Mouse (Mus musculus) liver, postnatal 0 days (tissue): ENCODE measurements around the gene Tnrc18. TPM values are rescaled to one million over a fixed set of nuclear protein-coding genes. Genes with fewer than 3 reads are reported as not detected.

Experiments used
- ATAC-seq: fragments of 200-750 bp; cut with Nextera tagmentation; 2 replicates; pipeline ENCODE4 v1.8.0; 2017; ENCODE audit warnings: mild to moderate bottlenecking, moderate library complexity
- DNase-seq: peaks from one replicate; pipeline ENCODE4 v3.0.0-alpha.2; 2016
- H3K27ac ChIP-seq: fragments of 300-500 bp; sonication (generic); 2 replicates; pipeline ENCODE4 v1.5.1; 2014; ENCODE audit warnings: antibody characterized with exemption, moderate library complexity, mild to moderate bottlenecking, low read depth
- H3K27me3 ChIP-seq: fragments of 300-500 bp; sonication (generic); 2 replicates; pipeline ENCODE4 v1.6.1; 2014; ENCODE audit warnings: low read length, control low read depth, mixed read lengths; ENCODE audit not compliant: insufficient read depth
- H3K36me3 ChIP-seq: fragments of 300-500 bp; sonication (generic); replicated peaks from 2 replicates; pipeline ENCODE4 v1.6.1; 2014; ENCODE audit warnings: mild to moderate bottlenecking, control low read depth, low read length, moderate library complexity, mixed read lengths; ENCODE audit not compliant: insufficient read depth
- H3K4me1 ChIP-seq: fragments of 300-500 bp; sonication (generic); 2 replicates; pipeline ENCODE4 v1.6.1; 2014; ENCODE audit warnings: antibody characterized with exemption, mild to moderate bottlenecking, control low read depth; ENCODE audit not compliant: insufficient read depth
- H3K4me2 ChIP-seq: fragments of 300-500 bp; sonication (generic); 2 replicates; pipeline ENCODE4 v1.6.1; 2014; ENCODE audit warnings: low read depth, mild to moderate bottlenecking, low read length, moderate library complexity, mixed read lengths
- H3K4me3 ChIP-seq: fragments of 300-500 bp; sonication (generic); 2 replicates; pipeline ENCODE4 v1.5.1; 2014; ENCODE audit warnings: low read depth, low read length
- H3K9ac ChIP-seq: fragments of 300-500 bp; sonication (generic); replicated peaks from 2 replicates; pipeline ENCODE4 v1.6.1; 2014; ENCODE audit warnings: mild to moderate bottlenecking, moderate library complexity
- H3K9me3 ChIP-seq: fragments of 300-500 bp; sonication (generic); 2 replicates; pipeline ENCODE4 v1.6.1; 2016; ENCODE audit warnings: mild to moderate bottlenecking, control low read depth, low read length, mixed read lengths
- CTCF ChIP-seq: sonication (generic); IDR thresholded peaks from 2 replicates; pipeline ENCODE4 v1.5.1; 2016; ENCODE audit warnings: antibody characterized with exemption, low read depth
- EP300 ChIP-seq: IDR thresholded peaks from 2 replicates; pipeline ENCODE4 v1.6.1; 2016; ENCODE audit warnings: antibody characterized with exemption, low read depth, mild to moderate bottlenecking
- WGBS: fragments of 180-500 bp; shearing (Covaris S2); extraction: QIAGEN DNeasy Blood & Tissue Kit; methylation state at CpG from one replicate; pipeline ENCODE4 v1.1.7; 2014; ENCODE audit not compliant: insufficient replicate concordance; 5-methylcytosine and 5-hydroxymethylcytosine counted together
- polyA plus RNA-seq: library from polyadenylated mRNA; unstranded; fragments of >200 nt; fragmentation: Nextera tagmentation; extraction: Ambion mirVana; gene quantifications from 2 replicates; pipeline ENCODE4 v1.2.1, GENCODE M21; 2015

Tnrc18 gene
- polyA plus RNA-seq, 1 experiment from 2014 or later: 4.0 TPM

DNA sequence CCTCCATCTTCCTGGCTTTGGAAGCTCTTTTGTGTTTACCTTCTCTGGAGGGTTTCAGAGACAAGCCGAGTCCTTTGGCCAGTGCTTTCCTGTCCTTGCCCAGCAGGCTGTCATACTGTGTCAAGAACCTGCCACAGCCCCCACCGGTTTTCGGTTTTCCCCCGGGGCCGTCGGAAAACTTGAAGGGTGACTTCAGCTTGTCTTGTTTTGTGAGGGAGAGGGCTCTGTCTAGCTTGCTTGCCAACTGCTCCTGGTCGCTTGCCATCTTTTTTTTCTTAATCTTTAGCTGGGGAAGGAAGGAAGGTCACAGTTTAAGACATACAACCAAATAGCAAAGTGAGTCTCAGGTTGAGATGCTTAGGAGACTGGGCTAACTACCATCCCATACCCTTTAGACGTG lies 57.7 kb downstream of the Tnrc18 start:
- Histone ChIP-seq H3K27ac (no peak overlapping the region), H3K4me2 (no peak overlapping the region), H3K9me3 (no peaks in the 10 kb centered on the region), H3K27me3 (no peaks in the 10 kb centered on the region), H3K4me1 (no peaks in the 10 kb centered on the region), H3K4me3 (no peak overlapping the region), H3K9ac (no peak overlapping the region), H3K36me3 (peaks cover 75% of the 10 kb centered on the region)
- 89% methylated on average over 8 of the region's 8 CpGs for WGBS
- no peak for DNase-seq
- no peak for ATAC-seq
- TF ChIP-seq CTCF (no peak), EP300 (no peak)

DNA sequence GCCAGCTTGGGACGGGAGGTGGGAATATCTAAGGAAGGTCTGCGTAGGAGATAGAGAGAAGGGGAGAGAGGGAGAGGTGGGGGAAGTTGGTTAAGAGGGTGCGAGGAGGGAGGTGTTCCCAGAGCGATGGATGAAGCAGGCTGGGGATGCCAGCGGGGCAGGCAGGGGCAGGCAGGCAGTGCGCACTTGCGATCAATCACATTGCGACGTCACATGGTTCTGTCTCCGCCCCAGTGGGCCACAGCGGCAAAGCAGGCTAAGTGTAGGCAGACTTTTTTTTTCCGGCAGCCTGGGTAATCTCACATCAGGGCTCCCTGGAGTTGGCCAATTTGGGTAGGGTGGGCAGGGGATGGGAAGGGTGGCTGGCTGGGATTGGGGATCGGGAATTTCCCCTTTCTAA lies 65.2 kb downstream of the Tnrc18 start:
- ATAC-seq: no peak
- DNase-seq: no peak

GRCm38 (mm10) chr5:142750173-142750572 lies 67.3 kb downstream of the Tnrc18 start:
- no peak overlapping the region for H3K27ac ChIP-seq
- no peaks in the 10 kb centered on the region for H3K4me1 ChIP-seq
- peaks cover 46% of the 10 kb centered on the region for H3K36me3 ChIP-seq
- DNase-seq (no peak), ATAC-seq (no peak)
- H3K4me2 ChIP-seq: no peak overlapping the region
- H3K4me3 ChIP-seq: no peak overlapping the region
- H3K9me3 ChIP-seq: no peaks in the 10 kb centered on the region
- TF ChIP-seq EP300 (no peak), CTCF (no peak)
- no peak overlapping the region for H3K9ac ChIP-seq
- 81% methylated on average over 11 of the region's 11 CpGs for WGBS
- H3K27me3 ChIP-seq: no peaks in the 10 kb centered on the region

More for the DNA sequence above, 65.2 kb downstream of the Tnrc18 start:
- Histone ChIP-seq H3K9ac (no peak overlapping the region), H3K27ac (no peak overlapping the region), H3K36me3 (peaks cover 55% of the 10 kb centered on the region), H3K27me3 (no peaks in the 10 kb centered on the region), H3K4me2 (no peak overlapping the region), H3K4me1 (no peaks in the 10 kb centered on the region), H3K4me3 (no peak overlapping the region), H3K9me3 (no peaks in the 10 kb centered on the region)
- WGBS: 82% methylated on average over 13 of the region's 13 CpGs
- no peak for TF ChIP-seq CTCF
- no peak for TF ChIP-seq EP300

- no peak for TF ChIP-seq EP300
- no peak for TF ChIP-seq CTCF
- no peak for ATAC-seq
- no peak overlapping the region for H3K9ac ChIP-seq
- H3K4me2 ChIP-seq: no peak overlapping the region
- no peak overlapping the region for H3K27ac ChIP-seq
- 63% methylated on average over 12 of the region's 12 CpGs for WGBS
- H3K9me3 ChIP-seq: no peaks in the 10 kb centered on the region
- DNase-seq: no peak
- H3K27me3 ChIP-seq: no peaks in the 10 kb centered on the region
- H3K4me3 ChIP-seq: no peak overlapping the region
- peaks cover 42% of the 10 kb centered on the region for H3K36me3 ChIP-seq
- H3K4me1 ChIP-seq: no peaks in the 10 kb centered on the region
Observed at GRCm38 (mm10) chr5:142747026-142747629, 70.3 kb downstream of the Tnrc18 start.

DNA sequence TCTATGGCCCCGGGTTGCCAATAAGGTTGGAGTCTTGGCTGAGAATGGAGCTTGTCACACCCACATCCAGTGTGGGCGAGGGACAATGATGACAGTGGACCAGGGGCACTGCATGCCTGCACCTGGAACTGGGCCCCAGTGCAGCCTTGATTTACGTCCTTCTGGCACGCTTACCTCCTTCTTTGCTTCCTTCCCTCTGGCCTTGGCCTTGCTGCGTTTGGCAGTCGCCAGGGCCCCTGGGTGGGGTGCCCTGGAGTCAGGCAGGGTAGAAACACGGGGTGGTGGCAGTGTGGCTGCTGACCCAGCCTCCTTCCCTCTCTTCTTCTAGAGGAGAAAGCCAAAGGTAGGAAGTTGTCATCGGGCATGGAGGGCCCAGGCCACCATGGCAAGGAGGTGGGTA lies 77.5 kb downstream of the Tnrc18 start:
- DNase-seq: no peak
- Histone ChIP-seq H3K4me1 (no peaks in the 10 kb centered on the region), H3K27me3 (no peaks in the 10 kb centered on the region), H3K4me3 (no peak overlapping the region), H3K9me3 (no peaks in the 10 kb centered on the region), H3K4me2 (no peak overlapping the region), H3K27ac (no peak overlapping the region), H3K36me3 (peaks cover 44% of the 10 kb centered on the region), H3K9ac (no peak overlapping the region)
- WGBS: 74% methylated on average over 8 of the region's 8 CpGs
- TF ChIP-seq EP300 (no peak), CTCF (no peak)
- ATAC-seq: no peak

- WGBS: 81% methylated on average over 11 of the region's 11 CpGs
Observed at GRCm38 (mm10) chr5:142731916-142732315, 85.5 kb downstream of the Tnrc18 start.

More at GRCm38 (mm10) chr5:142731916-142732315, 85.5 kb downstream of the Tnrc18 start:
- TF ChIP-seq CTCF (no peak), EP300 (no peak)
- no peak for ATAC-seq
- H3K4me1 ChIP-seq: no peaks in the 10 kb centered on the region
- H3K9ac ChIP-seq: no peak overlapping the region
- peaks cover 70% of the 10 kb centered on the region for H3K36me3 ChIP-seq
- no peak overlapping the region for H3K27ac ChIP-seq
- H3K27me3 ChIP-seq: no peaks in the 10 kb centered on the region
- H3K4me2 ChIP-seq: no peak overlapping the region
- no peak for DNase-seq
- no peak overlapping the region for H3K4me3 ChIP-seq
- H3K9me3 ChIP-seq: no peaks in the 10 kb centered on the region
